Mouse (Mus musculus) olfactory bulb, adult 2 months (tissue): ENCODE data around the gene Vwa1. TPM values are rescaled to one million over a fixed set of nuclear protein-coding genes. Genes with fewer than 3 reads are reported as not detected.

Source experiments
- H3K27ac ChIP-seq: fragments of 200-500 bp; 2 replicates; pipeline ENCODE4 v1.5.1; 2012; ENCODE audit warnings: low read depth, low read length; ENCODE audit not compliant: insufficient read depth
- H3K4me1 ChIP-seq: fragments of 200-500 bp; 2 replicates; pipeline ENCODE4 v1.6.1; 2012; ENCODE audit warnings: low read length; ENCODE audit not compliant: control insufficient read depth, insufficient read depth
- H3K4me3 ChIP-seq: fragments of 200-500 bp; 2 replicates; pipeline ENCODE4 v1.5.1; 2012; ENCODE audit warnings: mild to moderate bottlenecking, low read depth, low read length, moderate library complexity; ENCODE audit not compliant: insufficient read depth
- CTCF ChIP-seq: fragments of 200-500 bp; IDR thresholded peaks from 2 replicates; pipeline ENCODE4 v1.5.1; 2012; ENCODE audit warnings: low read depth, mild to moderate bottlenecking, low read length, moderate library complexity; ENCODE audit not compliant: insufficient read depth
- POLR2A ChIP-seq: fragments of 200-500 bp; IDR thresholded peaks from 2 replicates; pipeline ENCODE4 v1.6.1; 2012; ENCODE audit warnings: mild to moderate bottlenecking, low read depth, low read length, moderate library complexity; ENCODE audit not compliant: insufficient read depth
- WGBS: fragments of 180-500 bp; shearing (Covaris S2); methylation state at CpG from one replicate; pipeline ENCODE4 v1.1.7; 2018; 5-methylcytosine and 5-hydroxymethylcytosine counted together
- polyA plus RNA-seq: library from polyadenylated mRNA; stranded (reverse); fragments of >200 nt; gene quantifications from 2 replicates; pipeline ENCODE4 v1.2.4, GENCODE M21; 2012; ENCODE audit warnings: low replicate concordance; ENCODE audit not compliant: missing spikeins, insufficient read depth, insufficient read length

Vwa1 gene
- polyA plus RNA-seq, 1 experiment, result not detected

- no peak overlapping the region for H3K4me3 ChIP-seq
- TF ChIP-seq POLR2A (no peak), CTCF (no peak)
- no peak overlapping the region for H3K27ac ChIP-seq
- 66% methylated on average over 37 of the region's 37 CpGs for WGBS
- H3K4me1 ChIP-seq, result peaks cover 17% of the 10 kb centered on the region
These were observed 34.5 kb downstream of the Vwa1 start for GRCm38 (mm10) chr4:155739741-155740636.

GRCm38 (mm10) chr4:155739152-155739551, 35.3 kb downstream of the Vwa1 start:
- Histone ChIP-seq H3K4me1 (peaks cover 18% of the 10 kb centered on the region), H3K4me3 (no peak overlapping the region), H3K27ac (no peak overlapping the region)
- WGBS, result 85% methylated on average over 6 of the region's 6 CpGs
- no peak for TF ChIP-seq POLR2A
- TF ChIP-seq CTCF, result no peak

GRCm38 (mm10) chr4:155738262-155738661, 36.2 kb downstream of the Vwa1 start:
- no peak for TF ChIP-seq POLR2A
- no peak for TF ChIP-seq CTCF
- Histone ChIP-seq H3K27ac (no peak overlapping the region), H3K4me1 (peaks cover 22% of the 10 kb centered on the region), H3K4me3 (no peak overlapping the region)
- WGBS, result 44% methylated on average over 8 of the region's 8 CpGs

- H3K27ac ChIP-seq, result no peak overlapping the region
- WGBS, result 86% methylated on average over 5 of the region's 5 CpGs
- no peak overlapping the region for H3K4me3 ChIP-seq
These were observed 38.1 kb downstream of the Vwa1 start for GRCm38 (mm10) chr4:155736421-155736820.

GRCm38 (mm10) chr4:155735788-155736187, 38.7 kb downstream of the Vwa1 start:
- peak overlapping the region; percentile 80 for H3K4me3 ChIP-seq
- TF ChIP-seq POLR2A (no peak), CTCF (no peak)
- 53% methylated on average over 5 of the region's 5 CpGs for WGBS
- H3K4me1 ChIP-seq, result peaks cover 22% of the 10 kb centered on the region
- no peak overlapping the region for H3K27ac ChIP-seq

More at GRCm38 (mm10) chr4:155736421-155736820, 38.1 kb downstream of the Vwa1 start:
- H3K4me1 ChIP-seq, result peaks cover 22% of the 10 kb centered on the region
- TF ChIP-seq CTCF (no peak), POLR2A (no peak)

- H3K27ac ChIP-seq, result peak overlapping the region; percentile 34; the same call in 1 of the 2 replicates
- WGBS, result under 1% methylated on average over 79 of the region's 79 CpGs
- peaks cover 22% of the 10 kb centered on the region for H3K4me1 ChIP-seq
- no peak for TF ChIP-seq POLR2A
- no peak for TF ChIP-seq CTCF
- peak overlapping the region; percentile 80 for H3K4me3 ChIP-seq
These were observed 39.4 kb downstream of the Vwa1 start for GRCm38 (mm10) chr4:155734951-155735702.

GRCm38 (mm10) chr4:155734350-155734941, 40.1 kb downstream of the Vwa1 start, which contains the start of gene Tmem240:
Tmem240 (plus strand) TSS chr4:155734800.
- H3K4me3 ChIP-seq, result peak within 1 kb of the TSS; percentile 80
- H3K27ac ChIP-seq, result peak within 1 kb of the TSS; percentile 69; the same call in 1 of the 2 replicates
- under 1% methylated on average over 34 of the region's 35 CpGs for WGBS
- peak; percentile 74 for TF ChIP-seq POLR2A
- TF ChIP-seq CTCF, result no peak
- H3K4me1 ChIP-seq, result peaks cover 22% of the 10 kb centered on the region

GRCm38 (mm10) chr4:155733267-155733666, 41.2 kb downstream of the Vwa1 start:
- Histone ChIP-seq H3K27ac (no peak overlapping the region), H3K4me3 (no peak overlapping the region)
- WGBS, result 87% methylated on average over 10 of the region's 10 CpGs

More at GRCm38 (mm10) chr4:155733267-155733666, 41.2 kb downstream of the Vwa1 start:
- peaks cover 18% of the 10 kb centered on the region for H3K4me1 ChIP-seq
- TF ChIP-seq CTCF (no peak), POLR2A (no peak)
